Mouse (Mus musculus): ENCODE data around the gene Ptk7.

Ptk7 gene

DNA sequence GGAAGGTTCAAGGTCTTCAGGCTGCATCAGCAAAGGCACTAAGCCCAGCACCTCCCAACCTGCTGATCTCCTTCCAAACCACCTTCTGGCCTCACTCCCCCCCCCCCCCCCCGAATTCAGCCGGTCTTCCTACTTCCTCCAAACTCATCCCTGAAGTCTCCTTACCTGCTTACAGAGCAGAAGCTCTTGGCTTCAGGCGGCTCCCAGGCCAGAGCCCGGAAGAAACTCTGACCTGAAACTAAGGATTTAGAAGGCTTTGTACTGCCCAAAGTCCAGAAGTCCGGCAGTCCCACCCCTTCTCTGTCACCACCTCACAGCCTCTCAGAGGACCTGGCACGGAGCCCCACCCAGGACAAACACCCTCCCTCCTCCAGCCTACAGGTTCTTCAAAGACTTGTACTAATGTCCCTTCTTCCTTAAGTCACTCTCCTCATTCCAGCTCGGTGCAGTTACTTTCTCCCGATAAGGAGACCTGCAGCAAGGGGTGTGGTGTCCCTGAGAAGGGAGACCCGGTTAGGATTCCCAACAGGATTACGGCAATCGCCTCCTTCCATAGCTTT is 15.7 kb upstream of the Ptk7 start:
- peak in 1 of 2 experiments; percentile 24 for DNase-seq (ENCODE audit: low spot score in 2 of 2)

DNA sequence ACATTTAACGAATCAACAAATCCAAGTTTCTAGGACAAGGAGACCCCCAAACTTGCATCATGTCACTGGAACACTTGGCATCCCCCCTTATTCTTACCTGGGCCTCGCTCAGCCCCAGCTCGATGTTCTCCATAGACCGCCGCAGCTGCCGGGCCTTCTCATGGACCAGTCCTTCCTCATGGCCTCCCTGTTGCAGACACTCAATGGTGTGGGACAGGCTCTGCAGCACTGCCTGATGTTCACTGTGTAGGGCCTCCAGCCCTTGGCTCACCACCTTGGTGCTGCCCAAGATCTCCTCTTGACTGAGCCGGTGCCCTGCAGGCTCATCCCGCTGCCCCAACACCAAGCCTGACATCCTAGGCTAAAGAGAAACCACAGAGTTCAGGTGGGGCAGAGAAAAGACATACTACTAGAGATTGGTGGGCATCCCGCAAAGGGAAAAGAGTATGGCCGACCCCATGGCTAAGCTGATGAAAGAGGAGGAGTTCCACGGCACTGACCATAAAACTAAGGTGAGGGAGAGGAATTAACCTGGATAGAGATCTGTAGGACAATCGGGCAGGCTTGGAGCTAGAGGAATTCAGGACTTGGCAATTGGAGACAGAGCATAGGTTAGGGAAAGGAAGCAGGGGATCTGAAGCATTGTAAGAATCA is 15.0 kb upstream of the Ptk7 start:
- no peak for DNase-seq (ENCODE audit: low spot score in 2 of 2)

DNA sequence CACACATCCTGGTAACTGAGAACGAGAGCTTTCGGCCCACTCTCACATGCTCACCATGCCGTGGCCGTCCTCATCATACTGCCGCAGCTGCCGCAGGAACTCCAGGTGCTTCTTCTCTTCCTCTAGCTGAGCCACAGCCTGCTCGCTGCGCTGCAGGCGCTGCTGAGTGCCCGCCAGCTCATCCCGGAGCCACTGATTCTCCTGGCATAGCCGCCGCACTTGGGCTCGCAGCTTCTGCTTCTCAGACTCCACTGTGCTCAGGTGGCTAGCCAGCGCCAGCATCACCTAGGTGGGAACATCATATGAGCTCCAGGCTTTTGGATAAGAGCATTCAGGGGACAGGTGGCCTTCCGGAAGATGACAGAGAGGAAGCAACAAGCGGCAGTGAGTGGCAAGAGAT is 12.8 kb upstream of the Ptk7 start:
- DNase-seq (ENCODE audit: low spot score in 2 of 2), result no peak

DNA sequence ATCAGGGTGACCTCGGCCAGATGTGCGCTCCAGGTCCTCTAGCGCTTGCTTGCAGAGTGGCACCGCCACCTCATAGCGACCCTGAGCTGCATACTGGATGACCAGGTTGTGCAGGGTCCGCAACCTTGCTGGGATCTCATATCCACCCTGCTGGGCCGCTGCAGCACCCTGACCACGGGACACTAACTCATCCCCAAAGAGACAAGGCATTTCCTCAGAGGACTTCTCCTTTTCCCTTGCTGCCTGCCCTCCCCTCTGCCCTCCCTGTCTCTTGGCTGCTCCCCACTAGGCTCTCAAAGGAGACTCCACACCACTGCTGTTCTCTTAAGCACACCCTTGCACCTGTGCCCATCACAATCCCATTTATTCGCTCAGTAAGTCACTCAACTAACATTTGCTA is 10.6 kb upstream of the Ptk7 start:
- no peak for DNase-seq (ENCODE audit: low spot score in 2 of 2)

DNA sequence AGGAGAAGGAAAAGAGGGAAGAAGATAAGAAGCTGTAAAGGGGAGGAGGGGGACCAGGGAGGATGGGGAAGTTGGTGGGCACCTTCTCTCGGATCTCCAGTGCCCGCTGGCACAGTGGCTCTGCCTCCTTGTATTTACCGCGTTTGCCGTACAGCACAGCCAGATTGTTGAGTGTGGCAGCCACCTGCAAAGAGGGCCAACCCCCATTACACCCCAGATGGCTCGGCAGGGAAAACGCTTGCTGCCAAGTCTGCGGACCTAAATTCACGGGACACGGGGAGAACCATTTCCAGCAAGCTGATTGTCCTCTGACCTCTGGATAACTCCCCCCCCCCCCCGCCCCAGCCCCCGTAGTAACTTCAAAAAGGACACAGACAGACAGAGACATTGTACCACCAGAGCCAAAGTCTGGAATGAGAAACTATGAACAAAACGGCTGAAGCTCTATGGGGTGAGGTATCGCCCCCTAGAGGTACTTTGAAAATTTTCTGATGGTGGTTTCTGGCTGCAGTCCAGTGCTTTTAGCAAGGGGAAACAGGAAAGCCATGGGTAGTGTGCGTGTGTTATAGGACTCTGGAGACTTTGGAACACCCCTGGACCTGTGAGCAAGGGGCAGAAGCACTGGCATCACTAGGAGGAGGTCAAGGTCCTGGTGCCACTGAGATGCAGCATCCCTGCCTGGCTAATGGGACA is 7.7 kb upstream of the Ptk7 start:
- peak; percentile 67 to 80 for DNase-seq (ENCODE audit: low spot score in 2 of 2)

DNA sequence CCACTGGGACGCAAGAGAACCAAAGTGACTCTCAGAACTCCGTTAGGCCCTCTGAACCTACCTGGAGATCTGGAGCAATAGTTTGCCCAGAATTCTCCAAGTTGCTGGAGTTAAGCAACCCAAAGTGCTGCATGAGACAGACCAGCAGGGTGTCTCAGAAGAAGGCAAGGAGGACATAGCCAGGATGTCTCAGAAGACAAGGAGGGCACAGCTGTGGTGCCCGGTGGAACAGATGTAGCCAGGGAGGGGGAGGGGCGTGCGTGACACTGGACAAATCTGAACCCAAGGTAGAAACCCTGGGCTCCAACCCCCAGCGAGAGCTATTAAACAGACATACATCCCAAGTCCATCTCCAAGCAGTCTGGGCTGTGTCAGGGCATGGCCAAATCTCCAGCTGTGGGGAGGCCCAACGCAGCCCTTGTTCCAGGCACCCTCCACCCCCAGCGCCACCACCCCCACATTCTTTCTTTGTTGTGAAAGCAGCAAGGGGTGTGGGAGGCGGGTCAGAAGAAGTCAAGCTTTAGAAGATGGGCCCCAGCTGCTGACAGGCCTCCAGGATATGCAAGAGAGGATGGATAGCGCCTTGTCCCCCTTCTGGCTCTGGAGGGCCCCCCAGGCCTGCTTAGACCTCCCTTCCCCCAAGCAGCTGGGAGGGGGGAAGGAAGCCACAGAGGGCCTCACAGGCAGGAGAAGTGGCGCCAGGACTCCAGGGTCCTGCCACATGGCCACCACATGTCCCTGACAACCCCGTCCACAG is 559 bp upstream of the Ptk7 start:
- DNase-seq (ENCODE audit: low spot score in 2 of 2), result no peak

DNA sequence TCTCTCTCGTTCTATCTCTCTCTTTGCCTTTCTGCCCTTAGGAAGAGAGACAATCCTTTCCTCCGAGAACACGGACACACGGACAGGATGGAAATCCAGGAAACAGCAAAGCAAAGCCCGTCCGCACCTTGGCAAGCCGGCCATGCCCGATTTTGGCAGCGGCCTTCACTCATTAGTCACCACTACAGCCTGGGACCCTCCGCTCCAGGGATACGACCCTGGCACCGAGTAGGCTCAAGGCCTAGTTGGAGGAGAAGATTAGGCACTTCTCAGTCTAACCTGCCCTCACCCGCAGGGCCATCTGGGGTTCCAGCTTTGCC is 873 bp downstream of the Ptk7 start:
- DNase-seq (ENCODE audit: low spot score in 2 of 2), result no peak

DNA sequence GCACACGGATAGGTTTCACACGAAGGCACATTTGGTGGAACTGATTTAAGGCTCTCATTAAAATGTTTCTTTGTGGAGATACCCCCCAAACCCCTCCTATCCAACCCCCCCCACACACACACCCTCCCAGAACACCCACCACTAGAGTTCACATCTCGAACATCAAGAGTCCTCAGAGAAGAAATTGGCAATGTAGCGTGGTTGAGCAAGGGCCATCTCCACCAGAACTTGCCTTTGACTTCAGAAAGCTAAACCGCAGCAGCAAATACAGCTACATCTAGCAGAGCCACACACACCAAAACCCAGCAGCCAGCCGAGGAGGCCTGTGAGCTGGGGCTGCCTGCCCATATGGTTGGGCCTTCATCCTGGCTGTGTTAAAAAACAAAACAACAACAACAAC is 1.9 kb downstream of the Ptk7 start:
- DNase-seq (ENCODE audit: low spot score in 2 of 2), result no peak

DNA sequence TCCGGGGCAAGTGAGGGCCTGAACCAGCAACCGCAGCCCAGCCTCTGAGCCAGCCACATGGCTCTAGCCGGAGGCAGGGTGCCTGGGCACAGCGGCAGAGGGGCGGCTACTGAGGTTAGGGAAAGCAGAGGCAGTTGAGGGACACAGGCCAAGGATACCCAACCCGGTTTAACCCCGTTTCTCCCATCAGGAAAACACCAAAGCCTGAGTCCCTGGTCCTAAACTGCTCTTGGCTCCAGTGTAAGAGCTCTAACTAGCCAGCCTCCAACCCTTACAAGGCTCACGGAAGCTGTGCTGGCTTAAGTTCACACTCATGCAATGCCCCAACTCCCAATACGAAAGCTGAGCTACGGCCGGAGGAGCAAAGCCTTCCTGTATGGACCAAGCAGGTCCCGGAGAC is 4.7 kb downstream of the Ptk7 start:
- no peak for DNase-seq (ENCODE audit: low spot score in 2 of 2)

DNA sequence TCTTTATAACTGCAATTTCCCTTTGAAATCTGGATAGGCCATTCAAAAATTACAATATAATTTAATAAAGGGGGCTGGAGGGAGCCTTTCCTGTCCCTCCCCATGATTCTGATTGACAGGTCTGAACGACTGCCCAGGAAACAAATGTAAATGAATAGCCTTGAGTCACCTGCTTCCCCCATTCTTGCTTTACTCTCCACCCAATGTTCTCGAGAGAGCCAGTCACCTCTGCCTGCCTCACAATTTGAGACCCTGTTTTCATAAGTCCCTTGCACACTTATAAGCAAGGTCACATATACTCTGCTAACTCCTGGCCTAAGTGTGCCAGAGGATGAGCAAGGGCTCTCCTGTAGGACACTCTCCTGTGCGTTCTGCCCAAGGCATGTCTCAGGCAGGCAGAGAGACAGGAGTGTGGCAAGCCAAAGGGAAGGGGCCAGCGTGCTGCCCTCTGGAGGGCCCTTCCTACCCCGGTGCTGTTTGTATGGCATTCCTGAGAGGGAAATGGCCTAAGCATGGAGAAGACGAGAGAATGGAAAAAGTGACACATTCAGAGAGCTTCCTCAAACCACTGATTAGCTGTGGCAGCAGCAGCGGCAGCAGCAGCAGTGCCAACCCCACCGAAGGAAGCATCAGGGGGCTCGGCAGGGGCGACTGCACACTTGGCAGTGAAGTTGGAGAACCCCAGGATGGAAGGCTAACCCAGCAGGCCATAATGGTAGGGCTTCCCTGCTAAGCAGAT is 5.3 kb downstream of the Ptk7 start:
- DNase-seq (ENCODE audit: low spot score in 2 of 2), result no peak

DNA sequence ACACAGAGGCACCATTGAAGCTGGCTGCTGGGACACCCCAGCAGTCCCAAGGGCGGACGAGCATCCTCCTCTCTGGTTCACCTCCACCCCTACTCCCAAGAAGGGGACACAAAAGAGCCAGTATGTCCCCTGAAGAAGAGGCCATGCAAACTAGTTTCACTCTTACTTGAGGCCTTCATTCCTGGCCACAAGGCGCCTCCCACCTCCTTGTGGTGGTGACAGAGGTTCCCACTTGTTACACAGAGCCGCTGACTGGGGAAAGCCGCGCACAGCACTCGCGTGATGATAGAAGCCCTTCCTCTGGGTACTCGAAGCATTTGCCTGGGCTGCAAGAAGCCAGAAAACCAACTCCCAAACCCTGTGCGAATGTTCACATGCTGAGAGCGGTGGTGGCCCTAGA is 7.0 kb downstream of the Ptk7 start:
- DNase-seq (ENCODE audit: low spot score in 2 of 2), result no peak

DNA sequence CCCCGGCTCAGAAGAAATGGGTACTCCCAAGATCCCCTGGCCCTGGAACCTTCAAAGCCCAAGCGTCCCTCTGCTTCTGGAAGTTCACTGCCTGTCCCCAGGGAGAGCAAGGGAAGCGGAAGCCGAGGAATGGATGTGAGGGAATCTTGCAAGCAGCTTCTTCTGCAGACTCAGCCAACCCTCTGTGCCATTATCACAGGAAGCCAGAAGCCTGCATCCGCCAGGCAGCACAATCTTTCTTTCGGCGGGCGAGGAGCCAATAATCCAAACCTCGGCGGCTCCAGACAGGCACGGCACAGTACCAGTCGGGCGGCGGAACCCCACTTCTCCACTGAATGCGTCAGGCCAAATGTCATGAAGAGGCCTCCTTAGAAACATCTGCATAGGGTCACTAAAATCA is 8.0 kb downstream of the Ptk7 start:
- peak; percentile 49 to 65 for DNase-seq (ENCODE audit: low spot score in 2 of 2)

DNA sequence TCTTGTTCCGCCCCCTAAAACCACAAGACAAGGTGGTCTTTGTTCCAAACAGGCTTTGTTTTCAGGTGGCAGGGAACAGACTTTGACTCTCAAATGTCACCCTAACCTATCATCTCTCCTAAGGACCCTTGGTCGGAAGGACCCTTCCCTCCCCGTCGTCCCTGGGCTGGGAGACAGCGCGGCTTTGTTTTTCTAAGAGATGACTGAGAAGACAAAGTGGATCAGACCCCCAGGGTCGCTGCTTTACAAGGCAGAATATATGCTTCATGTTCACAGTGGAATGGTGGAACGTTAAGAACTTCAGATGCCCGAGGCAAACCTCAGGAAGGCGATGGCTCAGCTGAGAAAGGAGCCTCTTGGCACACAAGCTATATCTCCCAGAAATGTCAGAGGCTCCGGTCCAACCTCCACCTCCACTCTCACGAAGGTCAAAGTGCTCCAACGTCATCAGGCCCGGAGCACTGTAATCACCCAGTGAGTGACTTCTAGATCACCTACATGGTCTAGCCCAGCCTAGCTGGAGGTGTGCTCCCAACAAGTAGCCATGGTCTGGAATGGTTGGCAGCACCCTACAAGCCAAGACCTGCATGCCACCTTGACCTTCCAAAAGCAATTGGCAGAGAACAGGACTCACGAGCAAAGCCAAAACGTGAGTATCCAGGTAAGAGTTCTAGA is 9.5 kb downstream of the Ptk7 start:
- DNase-seq (ENCODE audit: low spot score in 2 of 2), result no peak

DNA sequence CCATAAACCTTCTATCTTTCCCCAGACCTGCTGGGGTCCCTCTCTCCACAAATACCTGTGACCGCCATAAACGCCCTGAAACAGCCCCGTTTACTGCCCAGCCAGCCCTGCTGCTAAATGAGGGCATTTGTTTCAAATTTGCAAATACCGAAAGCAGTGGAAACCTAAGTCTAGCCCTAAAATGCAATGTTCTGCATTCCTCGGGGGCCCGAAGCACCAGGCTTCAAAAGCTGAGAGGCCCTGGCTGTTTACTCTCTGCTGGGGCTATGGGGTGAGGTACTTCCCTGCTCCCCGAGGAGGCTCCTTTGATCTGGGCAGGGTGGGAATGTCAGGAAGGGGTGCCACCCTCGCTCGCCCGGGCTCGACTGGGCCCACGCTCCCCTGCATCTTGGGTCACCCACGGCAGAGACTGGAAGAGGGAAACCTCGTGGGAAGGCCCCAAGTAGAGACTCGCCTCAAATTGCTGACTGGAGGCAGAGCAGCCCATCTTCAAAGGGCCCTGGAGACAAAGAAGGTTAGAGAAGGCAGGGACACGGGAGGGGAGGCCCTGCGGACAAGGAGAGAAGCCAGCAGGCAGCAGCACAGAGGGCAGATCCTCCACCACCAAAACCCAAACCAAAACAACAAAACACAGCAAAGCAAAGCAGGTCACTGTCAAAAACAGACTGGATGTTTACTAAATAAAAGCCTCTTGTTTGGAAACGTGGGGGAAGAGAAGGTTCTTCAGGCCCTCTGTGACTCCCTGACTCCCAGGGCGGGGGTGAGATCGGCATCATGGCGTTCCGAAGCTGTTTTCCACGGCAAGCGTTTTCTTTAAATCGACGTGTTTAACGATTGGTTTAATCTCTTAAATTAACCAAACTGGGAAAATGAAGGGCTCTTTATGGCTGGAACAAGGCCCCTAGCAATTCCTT is 10.3 kb downstream of the Ptk7 start:
- no peak for DNase-seq (ENCODE audit: low spot score in 2 of 2)

DNA sequence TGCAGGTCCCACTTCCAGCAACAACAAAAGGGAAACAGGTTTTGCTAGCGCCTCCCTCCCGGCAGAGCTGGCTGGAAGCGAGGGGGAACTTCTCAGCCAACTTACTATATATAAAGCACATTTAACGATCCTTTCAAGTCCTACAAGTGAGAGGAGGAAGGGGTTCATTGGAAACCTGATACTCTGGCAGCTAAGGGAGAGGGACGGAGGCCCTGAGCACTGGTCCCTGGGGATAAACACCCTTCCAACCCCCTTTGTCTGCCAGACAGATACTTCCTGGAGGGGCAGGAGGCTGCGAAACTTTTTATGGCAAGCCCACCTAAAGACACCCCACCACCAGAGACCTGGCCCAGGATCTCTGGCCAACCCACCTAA is 10.9 kb downstream of the Ptk7 start:
- DNase-seq (ENCODE audit: low spot score in 2 of 2), result no peak

DNA sequence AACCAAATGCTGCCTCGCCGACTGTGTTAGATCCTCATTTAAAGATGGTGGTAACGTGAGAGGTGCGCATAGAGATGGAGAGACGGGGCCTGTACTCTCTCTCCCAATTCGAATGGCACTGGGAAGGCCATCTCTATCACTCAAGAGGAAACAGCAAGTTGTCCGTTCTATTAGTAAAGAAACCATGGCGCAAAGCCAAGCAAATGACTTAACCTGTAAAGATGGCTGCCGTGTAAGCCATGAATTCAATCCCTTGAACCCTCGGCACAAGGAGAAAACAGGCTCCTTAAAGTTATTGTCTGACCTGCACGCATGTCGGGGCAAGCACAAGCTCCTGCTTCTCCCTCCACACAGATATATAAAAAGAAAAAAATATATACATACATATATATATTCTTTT is 11.5 kb downstream of the Ptk7 start:
- no peak for DNase-seq (ENCODE audit: low spot score in 2 of 2)

DNA sequence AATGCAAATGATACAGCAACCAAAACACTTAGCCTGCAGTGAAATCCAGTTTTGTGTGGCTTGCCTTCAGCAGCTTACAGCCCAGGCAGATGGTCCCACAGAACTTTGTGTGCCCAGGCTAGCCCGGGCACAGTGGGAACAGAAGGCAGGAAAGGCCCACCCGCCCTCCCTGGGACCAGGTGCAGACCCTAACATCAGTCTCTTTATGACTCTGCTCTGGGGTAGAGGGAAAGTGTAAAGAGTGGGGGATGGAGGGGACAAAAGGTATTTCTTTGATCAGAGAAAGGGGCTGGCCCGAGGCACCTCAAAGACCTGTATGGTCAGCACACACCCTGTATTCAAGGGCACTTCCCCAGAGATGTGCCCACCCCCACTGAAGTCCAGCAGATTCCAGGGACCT is 16.1 kb downstream of the Ptk7 start:
- DNase-seq (ENCODE audit: low spot score in 2 of 2), result no peak

DNA sequence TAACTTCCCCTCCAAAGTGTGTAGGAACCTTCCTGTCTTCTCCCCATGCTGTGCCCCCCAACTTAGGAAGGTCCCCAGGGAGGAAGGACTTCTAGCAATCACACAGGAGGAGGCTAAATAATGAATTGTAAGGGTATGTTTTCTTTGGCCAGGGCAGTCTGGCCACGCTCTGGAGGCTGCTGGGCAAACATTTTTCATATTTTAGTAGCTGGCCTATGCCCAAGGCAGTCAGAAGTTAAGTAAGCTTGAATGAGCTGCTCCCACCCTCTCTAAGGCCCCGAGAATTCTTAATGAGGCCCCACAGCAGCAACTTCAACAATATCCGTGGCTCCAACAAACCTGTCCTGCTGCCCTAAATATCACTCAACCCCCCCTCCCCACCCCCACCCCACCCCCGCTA is 16.5 kb downstream of the Ptk7 start:
- no peak for DNase-seq (ENCODE audit: low spot score in 2 of 2)

DNA sequence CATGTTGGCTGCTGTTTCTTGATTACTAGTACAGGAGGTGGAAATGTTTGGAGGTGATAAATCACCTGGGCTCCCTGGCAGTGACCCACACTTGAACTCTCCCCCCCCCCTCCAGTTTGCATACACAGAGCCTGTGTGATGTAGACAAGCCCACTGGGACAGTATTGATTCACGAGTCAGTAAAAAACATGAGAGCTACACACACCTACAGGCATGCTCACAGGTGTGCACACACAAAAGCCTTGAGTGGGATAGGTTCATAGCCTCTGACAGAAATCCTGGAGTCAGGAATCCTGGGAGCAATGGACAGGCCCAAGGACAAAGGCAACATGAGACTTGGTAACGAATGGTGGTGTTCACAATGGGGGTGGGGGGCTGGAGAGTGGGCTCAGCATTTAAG is 17.1 kb downstream of the Ptk7 start:
- no peak for DNase-seq (ENCODE audit: low spot score in 2 of 2)

DNA sequence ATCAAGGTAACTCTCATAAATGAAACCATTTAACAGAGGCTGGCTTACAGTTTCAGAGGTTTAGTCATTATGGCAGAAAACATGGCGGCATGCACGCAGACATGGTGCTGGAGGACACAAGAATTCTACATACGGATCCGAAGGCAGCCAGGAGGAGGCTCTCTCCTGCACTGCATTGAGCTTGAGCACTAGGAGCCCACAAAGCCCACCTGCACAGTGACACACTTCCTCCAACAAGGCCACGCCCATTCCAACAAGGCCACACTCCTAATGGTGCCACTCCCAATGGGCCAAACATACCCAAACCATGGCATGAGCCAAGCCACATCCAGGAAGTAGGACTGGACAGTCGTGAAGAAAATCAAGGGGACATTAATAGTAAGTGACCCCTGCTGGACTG is 18.0 kb downstream of the Ptk7 start:
- no peak for DNase-seq (ENCODE audit: low spot score in 2 of 2)
